Mouse (Mus musculus) forebrain, embryonic 11.5 days (tissue): ENCODE measurements at regions not wholly inside any gene's neighbourhood (a gene's known extent, or its start where the extent isn't known, plus 50 kb on each side); places are given as distances from the start of the nearest gene placed in this dataset.

ENCODE experiments used
- ATAC-seq: fragments of 200-750 bp; cut with Nextera tagmentation; replicated peaks from 2 replicates; pipeline ENCODE4 v1.8.0; 2017; ENCODE audit warnings: moderate TSS enrichment; ENCODE audit not compliant: low FRiP score
- DNase-seq: peaks from one replicate; pipeline ENCODE4 v3.0.0-alpha.2; 2017; ENCODE audit warnings: low spot score
- H3K27ac ChIP-seq: fragments of 300-500 bp; sonication (generic); 2 replicates; pipeline ENCODE4 v1.5.1; 2014; ENCODE audit warnings: low read depth, low read length
- H3K27me3 ChIP-seq: fragments of 300-500 bp; sonication (generic); 2 replicates; pipeline ENCODE4 v1.6.1; 2014; ENCODE audit warnings: mild to moderate bottlenecking, low read length, mixed read lengths; ENCODE audit not compliant: control insufficient read depth, insufficient read depth
- H3K36me3 ChIP-seq: fragments of 300-500 bp; sonication (generic); 2 replicates; pipeline ENCODE4 v1.6.1; 2014; ENCODE audit warnings: mild to moderate bottlenecking, low read length, moderate library complexity, mixed read lengths; ENCODE audit not compliant: control insufficient read depth, insufficient read depth
- H3K4me1 ChIP-seq: fragments of 300-500 bp; sonication (generic); replicated peaks from 2 replicates; pipeline ENCODE4 v1.6.1; 2014; ENCODE audit warnings: low read length, mixed read lengths; ENCODE audit not compliant: control insufficient read depth, insufficient read depth
- H3K4me2 ChIP-seq: fragments of 300-500 bp; sonication (generic); 2 replicates; pipeline ENCODE4 v1.6.1; 2014; ENCODE audit warnings: low read depth, mild to moderate bottlenecking, low read length, moderate library complexity, mixed read lengths; ENCODE audit not compliant: severe bottlenecking
- H3K4me3 ChIP-seq: fragments of 300-500 bp; sonication (generic); 2 replicates; pipeline ENCODE4 v1.5.1; 2014; ENCODE audit warnings: low read depth, low read length
- H3K9ac ChIP-seq: fragments of 300-500 bp; sonication (generic); 2 replicates; pipeline ENCODE4 v1.6.1; 2014; ENCODE audit warnings: low read length
- H3K9me3 ChIP-seq: fragments of 300-500 bp; sonication (generic); 2 replicates; pipeline ENCODE4 v1.6.1; 2016; ENCODE audit warnings: low read length, mixed read lengths; ENCODE audit not compliant: control insufficient read depth
- WGBS: fragments of 180-500 bp; shearing (Covaris S2); extraction: QIAGEN DNeasy Blood & Tissue Kit; methylation state at CpG from one replicate; pipeline ENCODE4 v1.1.7; 2014; 5-methylcytosine and 5-hydroxymethylcytosine counted together

GRCm38 (mm10) chr14:25341848-25342427 is 117.0 kb upstream of the Zmiz1 start:
- no peak for ATAC-seq
- Histone ChIP-seq H3K27me3 (no peaks in the 10 kb centered on the region), H3K4me3 (no peak overlapping the region), H3K4me1 (peaks cover 12% of the 10 kb centered on the region), H3K4me2 (no peak overlapping the region), H3K27ac (no peak overlapping the region), H3K9me3 (no peaks in the 10 kb centered on the region), H3K36me3 (no peaks in the 10 kb centered on the region), H3K9ac (no peak overlapping the region)
- DNase-seq = no peak
- WGBS = 80% methylated on average over 9 of the region's 9 CpGs

GRCm38 (mm10) chr14:25342865-25343565 is 116.0 kb upstream of the Zmiz1 start:
- DNase-seq = no peak
- Histone ChIP-seq H3K27me3 (no peaks in the 10 kb centered on the region), H3K4me1 (peaks cover 10% of the 10 kb centered on the region), H3K4me2 (no peak overlapping the region), H3K36me3 (no peaks in the 10 kb centered on the region), H3K4me3 (no peak overlapping the region), H3K9ac (no peak overlapping the region), H3K9me3 (no peaks in the 10 kb centered on the region), H3K27ac (no peak overlapping the region)
- ATAC-seq = no peak
- WGBS = 46% methylated on average over 4 of the region's 4 CpGs

DNA sequence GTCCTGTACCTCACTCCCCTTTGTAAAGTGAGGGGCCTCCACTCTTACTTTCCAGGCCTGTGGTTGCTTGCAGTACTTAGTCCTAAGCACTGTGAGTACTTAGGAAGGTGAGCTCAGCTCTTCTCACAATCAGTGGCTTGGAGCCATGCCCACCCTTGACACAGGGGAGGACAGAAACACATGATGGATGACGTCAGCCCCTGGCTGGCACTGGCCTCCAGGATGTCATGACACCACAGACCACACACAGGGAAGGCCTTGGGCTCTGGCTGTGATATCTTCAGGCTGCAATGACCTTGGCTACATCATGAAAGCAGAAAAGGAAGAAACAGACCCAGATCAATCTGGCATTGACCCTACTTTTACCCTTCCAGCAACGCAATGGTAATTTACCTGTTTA is 113.0 kb upstream of the Zmiz1 start:
- DNase-seq = no peak
- Histone ChIP-seq H3K9ac (no peak overlapping the region), H3K36me3 (no peaks in the 10 kb centered on the region), H3K4me1 (peaks cover 3% of the 10 kb centered on the region; the same call in 1 of the 2 replicates), H3K9me3 (no peaks in the 10 kb centered on the region), H3K4me3 (no peak overlapping the region), H3K27me3 (no peaks in the 10 kb centered on the region), H3K4me2 (no peak overlapping the region), H3K27ac (no peak overlapping the region)
- ATAC-seq = no peak
- WGBS = 66% methylated on average over 2 of the region's 2 CpGs

- Histone ChIP-seq H3K9me3 (no peaks in the 10 kb centered on the region), H3K27me3 (no peaks in the 10 kb centered on the region), H3K4me3 (no peak overlapping the region), H3K4me2 (no peak overlapping the region), H3K4me1 (peaks cover 3% of the 10 kb centered on the region; the same call in 1 of the 2 replicates), H3K36me3 (no peaks in the 10 kb centered on the region), H3K9ac (no peak overlapping the region), H3K27ac (no peak overlapping the region)
- no peak for DNase-seq
- WGBS = 84% methylated on average over 7 of the region's 7 CpGs
- no peak for ATAC-seq
Measured at GRCm38 (mm10) chr14:25346813-25347610, 112.0 kb upstream of the Zmiz1 start.

DNA sequence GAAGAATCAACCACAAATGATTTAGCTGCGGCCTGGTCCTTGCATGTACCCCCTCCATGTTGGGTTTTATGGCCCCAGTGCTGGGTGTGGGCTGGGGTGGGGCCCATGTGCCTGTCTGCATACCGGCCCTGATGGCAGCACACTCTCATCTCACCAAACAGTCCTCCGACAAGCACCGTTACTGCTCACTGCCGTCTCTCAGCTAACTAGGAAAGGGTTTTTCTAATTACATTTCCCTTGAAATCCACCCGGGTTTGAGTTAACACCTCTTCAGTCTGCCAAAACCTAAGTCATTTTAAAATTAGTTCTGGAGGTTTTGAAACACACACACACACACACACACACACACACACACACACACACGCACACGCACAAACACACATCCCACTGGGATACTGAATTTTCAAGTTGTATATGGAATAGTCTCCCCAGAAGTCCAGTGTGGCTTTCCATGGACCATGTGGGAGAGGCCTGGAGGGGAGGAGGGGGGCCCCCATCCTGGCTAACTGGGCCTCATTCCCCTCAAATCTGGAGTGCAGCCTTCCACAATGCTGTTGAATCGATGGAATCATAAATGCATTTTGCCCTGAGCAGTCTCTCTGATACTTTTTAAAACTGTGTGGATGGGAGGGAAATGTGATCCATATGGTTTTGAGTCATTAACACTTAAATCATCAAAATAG is 108.6 kb upstream of the Zmiz1 start:
- Histone ChIP-seq H3K27me3 (no peaks in the 10 kb centered on the region), H3K4me2 (no peak overlapping the region), H3K4me1 (no peaks in the 10 kb centered on the region), H3K4me3 (no peak overlapping the region), H3K36me3 (no peaks in the 10 kb centered on the region), H3K9me3 (no peaks in the 10 kb centered on the region), H3K9ac (no peak overlapping the region), H3K27ac (no peak overlapping the region; the same call in 1 of the 2 replicates)
- WGBS = 84% methylated on average over 9 of the region's 9 CpGs
- ATAC-seq = no peak
- no peak for DNase-seq

DNA sequence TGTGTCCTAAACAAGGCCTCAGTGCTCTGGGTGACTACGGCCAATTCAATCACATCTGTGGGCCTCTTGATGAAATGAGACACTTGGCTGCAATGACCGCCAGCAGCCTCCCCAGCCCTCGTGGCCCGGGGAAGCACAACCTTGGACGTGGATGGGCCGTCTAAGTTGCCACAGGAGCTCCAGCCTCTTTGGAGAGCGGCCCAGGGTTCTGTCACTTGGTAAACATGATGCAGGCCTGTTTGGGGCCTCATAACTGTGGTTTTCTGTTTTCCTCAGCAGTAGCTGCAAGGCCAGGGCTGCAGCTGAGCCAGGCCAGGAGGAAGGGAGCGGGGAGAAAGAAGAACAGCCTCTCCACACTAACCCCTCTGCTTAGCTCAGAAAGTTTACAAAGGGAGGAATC is 105.2 kb upstream of the Zmiz1 start:
- no peaks in the 10 kb centered on the region; the same call in 1 of the 2 replicates for H3K27me3 ChIP-seq

DNA sequence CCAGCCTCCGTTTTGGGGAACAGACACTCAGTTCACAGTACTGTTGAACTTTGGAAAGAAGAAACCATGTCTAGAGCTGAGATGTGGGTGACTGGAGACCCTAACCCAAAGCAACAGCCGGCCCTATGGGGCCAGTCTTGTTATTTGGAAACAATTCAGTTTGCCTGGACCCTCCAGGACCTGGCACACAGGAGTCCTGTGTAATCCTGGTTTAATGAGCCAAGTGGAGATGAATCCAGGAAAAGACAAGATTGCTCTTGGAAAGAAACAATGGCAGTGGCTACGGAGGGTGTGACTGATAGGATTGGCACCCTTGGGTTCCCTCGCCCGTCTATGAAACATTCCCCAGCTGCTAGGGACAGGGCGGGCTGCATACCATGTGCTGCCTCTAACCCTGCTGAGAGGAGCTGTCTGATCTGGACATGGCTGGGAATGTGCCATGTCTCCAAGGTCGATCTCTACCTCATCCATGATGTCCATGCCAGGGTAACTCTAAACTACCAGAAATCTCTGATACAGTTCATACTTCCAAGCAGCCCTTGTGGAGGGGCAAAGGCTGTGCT is 104.6 kb upstream of the Zmiz1 start:
- no peak for DNase-seq
- 71% methylated on average over 7 of the region's 7 CpGs for WGBS
- H3K4me2 ChIP-seq = no peak overlapping the region
- H3K27ac ChIP-seq = no peak overlapping the region
- no peaks in the 10 kb centered on the region for H3K9me3 ChIP-seq
- ATAC-seq = no peak
- no peaks in the 10 kb centered on the region for H3K4me1 ChIP-seq
- H3K4me3 ChIP-seq = no peak overlapping the region
- no peaks in the 10 kb centered on the region; the same call in 1 of the 2 replicates for H3K27me3 ChIP-seq
- no peaks in the 10 kb centered on the region for H3K36me3 ChIP-seq
- no peak overlapping the region for H3K9ac ChIP-seq

More for the DNA sequence above, 105.2 kb upstream of the Zmiz1 start:
- DNase-seq = no peak
- 86% methylated on average over 8 of the region's 8 CpGs for WGBS
- no peaks in the 10 kb centered on the region for H3K36me3 ChIP-seq
- no peak overlapping the region for H3K9ac ChIP-seq
- ATAC-seq = no peak
- H3K27ac ChIP-seq = no peak overlapping the region
- H3K4me1 ChIP-seq = no peaks in the 10 kb centered on the region
- no peak overlapping the region for H3K4me2 ChIP-seq
- H3K4me3 ChIP-seq = no peak overlapping the region
- H3K9me3 ChIP-seq = no peaks in the 10 kb centered on the region

- WGBS = 94% methylated on average over 9 of the region's 9 CpGs
- no peaks in the 10 kb centered on the region for H3K36me3 ChIP-seq
- H3K27ac ChIP-seq = no peak overlapping the region
- no peak overlapping the region for H3K4me3 ChIP-seq
- no peak overlapping the region for H3K4me2 ChIP-seq
- no peaks in the 10 kb centered on the region; the same call in 1 of the 2 replicates for H3K27me3 ChIP-seq
- H3K4me1 ChIP-seq = no peaks in the 10 kb centered on the region
- no peak overlapping the region for H3K9ac ChIP-seq
- ATAC-seq (no peak), DNase-seq (no peak)
- H3K9me3 ChIP-seq = no peaks in the 10 kb centered on the region
Measured at GRCm38 (mm10) chr14:25357805-25358204, 101.2 kb upstream of the Zmiz1 start.
